Mouse (Mus musculus): ENCODE measurements around the gene Btbd35f14.
"Not testable (repeated sequence)": the region's sequence is repeated elsewhere in the genome, so short reads cannot be mapped to it uniquely, and the experiment has no call there.

Btbd35f14 gene

GRCm38 (mm10) chrX:33702249-33702648 lies at the start of gene Btbd35f14:
Gene Btbd35f14 (minus strand): TSS chrX:33702349.
- DNase-seq = not testable (repeated sequence)

DNA sequence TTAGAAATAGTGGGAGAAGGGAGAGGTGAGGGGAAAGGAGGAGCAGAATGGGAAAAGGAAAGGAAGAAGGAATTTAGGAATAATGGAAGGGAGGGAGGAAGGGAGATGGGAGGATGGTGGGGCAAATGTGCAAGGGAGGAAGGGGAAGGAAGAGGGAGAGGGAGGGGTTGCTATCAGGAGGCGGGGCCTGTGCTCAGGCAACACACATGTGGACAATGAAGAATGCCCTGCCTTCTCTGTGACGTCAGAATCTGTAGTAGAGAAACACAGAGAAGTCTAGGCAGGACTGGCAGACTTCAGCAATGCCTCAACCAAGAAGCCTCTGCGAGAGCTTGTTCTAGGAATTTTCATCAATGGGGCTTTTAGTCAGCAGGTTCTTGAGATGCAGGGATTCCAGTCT lies 45.3 kb downstream of the Btbd35f14 start, which contains the start of gene Btbd35f13:
Btbd35f13 (plus strand) TSS at position 301 of the 400 bp plus-strand sequence.
- not testable (repeated sequence) for DNase-seq
